Mouse (Mus musculus) B cell, adult 62 days (primary cell): ENCODE data around the gene Akr1a1. TPM values are rescaled to one million over a fixed set of nuclear protein-coding genes. Genes with fewer than 3 reads are reported as not detected.

ENCODE experiments used
- total RNA-seq: library from RNA; stranded (reverse); gene quantifications from 4 replicates; pipeline ENCODE4 v1.2.4, GENCODE M21; 2023

The Akr1a1 gene
- total RNA-seq = 168 to 183 TPM (median 175 TPM) in 4 replicates

DNA sequence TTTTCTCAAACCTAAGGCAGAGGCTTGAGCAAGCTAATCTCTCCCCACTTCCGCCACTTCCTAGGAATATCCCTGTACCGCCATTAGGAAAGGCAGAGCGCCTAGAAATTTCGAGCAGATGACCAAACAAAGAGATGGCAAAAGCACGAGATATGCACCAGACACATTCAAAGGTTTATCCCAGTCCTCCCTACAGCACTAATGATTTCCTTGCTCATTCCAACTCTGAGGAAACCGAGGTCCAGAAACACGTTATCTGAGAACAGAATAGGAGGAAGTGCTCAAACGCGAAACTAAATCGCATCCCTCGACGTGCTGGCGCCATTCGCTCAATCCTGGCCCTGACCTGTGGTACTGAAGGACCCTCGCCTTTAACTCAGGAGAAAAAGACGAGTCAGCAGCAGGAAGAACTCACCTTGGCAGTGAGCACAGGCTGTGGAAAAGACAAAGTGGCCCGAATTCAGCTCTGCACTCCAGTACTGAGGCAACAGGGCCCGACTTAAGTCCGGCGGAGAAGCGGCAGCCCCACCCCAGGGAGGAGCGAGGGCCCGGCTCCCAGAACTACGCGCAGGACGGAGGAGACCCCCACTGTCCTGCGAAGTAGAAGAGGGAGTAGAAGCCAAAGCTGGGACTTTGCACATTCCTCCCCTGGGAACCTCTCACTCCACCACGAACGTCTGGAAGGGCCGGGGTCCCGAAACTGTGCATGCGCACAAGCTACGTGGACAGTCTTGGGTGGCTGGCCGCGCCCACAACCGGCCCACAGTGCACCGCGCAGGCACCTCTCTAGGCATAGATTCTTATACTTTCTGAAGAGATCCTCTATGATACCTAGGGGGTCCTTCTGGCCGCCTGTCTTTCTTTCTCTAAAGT is at the start of gene Akr1a1:
TSS of gene Akr1a1 (minus strand) at position 757 of the 873 bp plus-strand sequence.

DNA sequence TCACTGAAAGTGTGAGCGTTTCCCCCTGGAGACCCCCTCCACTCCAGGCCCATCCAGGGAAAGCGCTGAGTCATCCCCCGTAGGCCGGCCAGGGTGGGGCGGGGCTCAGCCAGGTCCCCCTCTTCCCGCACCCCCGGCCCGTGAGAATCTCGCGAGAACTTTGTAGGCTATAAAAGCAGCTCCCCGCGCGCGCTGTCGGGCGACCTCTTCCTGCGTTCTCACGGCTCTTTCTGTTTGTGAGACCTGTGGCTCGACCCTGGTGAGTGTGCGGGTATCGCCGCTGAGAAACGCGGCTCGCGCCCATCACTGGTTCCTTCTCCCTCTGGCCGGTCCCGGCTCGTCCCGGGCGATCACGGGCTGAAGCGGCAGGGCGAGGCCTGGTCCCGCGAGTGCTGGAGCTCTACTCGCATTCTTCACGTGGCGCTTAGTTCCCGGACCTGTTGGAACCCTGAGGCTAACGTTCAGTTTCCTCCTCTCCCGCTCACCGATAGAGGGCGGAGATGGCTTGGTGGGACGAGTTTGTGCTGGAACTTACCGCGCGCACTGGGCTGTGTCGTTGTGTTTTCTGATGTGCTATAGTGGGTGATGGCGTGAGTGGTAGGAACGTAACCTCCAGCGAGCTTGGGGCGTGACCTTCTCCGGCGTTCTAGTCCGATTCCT is 34.1 kb upstream of the Akr1a1 start, which contains the start of gene Prdx1:
TSS of gene Prdx1 (plus strand) at position 143 of the 660 bp plus-strand sequence.

DNA sequence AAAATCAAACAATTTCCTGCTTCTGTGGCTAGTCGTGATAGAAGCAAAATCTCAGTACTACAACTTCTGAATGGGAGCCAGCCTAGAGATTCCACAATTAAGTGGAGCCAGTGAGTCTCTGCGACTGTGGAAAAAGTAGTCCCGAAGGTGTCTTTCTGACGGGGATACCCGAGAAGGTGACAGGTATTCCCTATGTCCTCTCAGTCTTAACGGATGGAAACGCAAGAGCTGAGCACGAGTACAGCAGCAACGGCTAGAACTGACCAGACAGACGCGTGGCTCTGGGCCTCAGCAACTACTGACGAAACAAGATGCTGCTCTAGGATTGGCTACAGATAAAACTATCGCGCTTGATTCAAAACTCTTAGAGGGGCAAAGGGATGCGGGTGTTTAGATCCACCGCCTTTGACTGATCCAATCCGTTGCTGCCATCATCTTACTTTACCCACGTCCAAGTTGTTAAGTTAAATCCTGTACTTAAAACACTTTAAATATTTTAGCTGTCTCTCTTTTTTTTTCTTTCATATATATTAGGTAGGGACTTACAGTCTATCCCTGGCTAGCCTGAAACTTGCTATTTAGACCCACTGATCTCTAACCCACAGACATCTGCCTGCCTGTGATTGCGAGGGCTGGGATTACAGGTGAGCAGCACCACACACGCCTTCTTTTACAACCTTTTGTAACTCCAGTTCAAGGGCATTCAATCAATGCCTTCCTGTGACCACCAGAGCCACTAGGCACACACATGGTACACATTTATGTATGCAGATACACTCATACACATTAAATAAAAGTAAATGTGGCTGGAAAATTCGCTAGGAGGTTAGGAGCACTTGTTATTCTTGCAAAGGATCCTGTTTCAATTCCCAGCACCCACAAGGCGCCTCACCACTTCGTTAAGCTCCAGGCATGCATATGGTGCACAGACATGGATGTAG is 23.5 kb downstream of the Akr1a1 start, which contains the start of gene Nasp:
TSS of gene Nasp (minus strand) at position 220 of the 941 bp plus-strand sequence.

DNA sequence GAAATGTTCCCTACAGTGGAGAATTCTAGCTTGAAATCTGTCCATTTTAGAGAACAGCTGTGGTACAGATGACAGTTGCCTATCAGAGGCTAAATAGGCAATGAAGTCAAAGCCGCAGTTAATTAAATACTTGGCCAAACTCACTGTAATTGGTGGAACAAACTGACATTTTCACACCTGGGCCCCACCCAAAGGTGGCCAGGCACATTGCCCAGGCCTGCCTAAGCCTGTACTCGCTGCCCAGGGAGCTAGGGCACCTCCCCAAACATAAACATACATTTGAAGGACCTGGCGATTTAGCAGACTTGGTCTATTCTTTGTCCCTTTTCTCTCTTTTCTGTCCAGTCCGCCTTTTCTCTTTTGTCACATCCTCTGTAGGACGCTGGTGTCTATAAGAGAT is 55.1 kb downstream of the Akr1a1 start, which contains the start of gene Ccdc17:
TSS of gene Ccdc17 (plus strand) at position 276 of the 400 bp plus-strand sequence.

Other genes starting within 250 kb of the Akr1a1 start
- gene Mast2, start 187.5 kb downstream of the Akr1a1 start, total RNA-seq = 32.6 to 36.2 TPM (median 34.6 TPM) in 4 replicates
- 12.5 to 15.4 TPM (median 14.5 TPM) in 4 replicates for gene Ipp, start 144.1 kb downstream of the Akr1a1 start, total RNA-seq
- 10.7 to 11.1 TPM (median 10.9 TPM) in 4 replicates for gene Tmem69, start 95.7 kb downstream of the Akr1a1 start, total RNA-seq
- 83.2 to 97.4 TPM (median 87.2 TPM) in 4 replicates for gene Gpbp1l1, start 94.0 kb downstream of the Akr1a1 start, total RNA-seq
- 17.6 to 22.3 TPM (median 18.6 TPM) in 4 replicates for gene Ccdc17, start 55.0 kb downstream of the Akr1a1 start, total RNA-seq
- gene Nasp, start 23.7 kb downstream of the Akr1a1 start, total RNA-seq = 64.6 to 72.9 TPM (median 68.7 TPM) in 4 replicates
- 156 to 175 TPM (median 166 TPM) in 4 replicates for gene Prdx1, start 33.9 kb upstream of the Akr1a1 start, total RNA-seq
- 3.4 to 7.5 TPM (median 5.3 TPM) in 4 replicates for gene Mmachc, start 56.7 kb upstream of the Akr1a1 start, total RNA-seq
- 16.2 to 32.2 TPM (median 20.9 TPM) in 4 replicates for gene Ccdc163, start 56.8 kb upstream of the Akr1a1 start, total RNA-seq
- gene Tesk2, start 69.3 kb upstream of the Akr1a1 start, total RNA-seq = 10.7 to 12.8 TPM (median 12.6 TPM) in 4 replicates
- 44.6 to 53.4 TPM (median 47.2 TPM) in 4 replicates for gene Toe1, start 156.0 kb upstream of the Akr1a1 start, total RNA-seq
- 17.0 to 26.9 TPM (median 20.9 TPM) in 4 replicates for gene Mutyh, start 156.0 kb upstream of the Akr1a1 start, total RNA-seq
- gene Hpdl, start 170.0 kb upstream of the Akr1a1 start, total RNA-seq = not detected in 4 replicates
- gene Zswim5, start 225.7 kb upstream of the Akr1a1 start, total RNA-seq = not detected in 4 replicates